Mouse (Mus musculus): ENCODE results near the gene Ccno.

DNA sequence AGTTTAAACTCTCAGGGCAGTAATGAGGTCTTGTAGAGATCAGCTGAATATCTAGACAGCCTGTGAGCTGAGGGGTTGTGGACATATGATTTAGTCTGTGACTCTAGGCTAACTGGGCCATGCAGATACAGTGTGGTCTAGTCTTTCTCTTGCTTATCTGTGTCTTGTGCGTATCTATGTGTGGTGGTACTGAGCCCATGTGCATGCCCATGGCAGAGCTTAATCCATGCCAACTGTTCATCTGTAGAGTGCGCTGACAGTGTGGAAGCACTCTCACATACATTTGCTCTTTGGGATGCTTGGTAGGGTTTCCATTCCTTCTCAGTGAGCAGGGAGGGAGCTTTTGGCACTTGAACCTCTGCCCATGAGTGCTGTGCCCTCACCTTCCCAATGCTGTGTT is 33.9 kb downstream of the Ccno start:
- TF ChIP-seq CTCF (conservative IDR thresholded peaks at IDR 0.05; ENCODE audit: low read length) = no peak
- TF ChIP-seq NANOG (IDR thresholded peaks at IDR 0.05; ENCODE audit: borderline replicate concordance, low read length) = no peak

Measured in E14TG2a.4 (cell line).